Comparison of ENCODE assay signal across 27 mouse cellular contexts in genomic region chr9:61810456-61810855, GRCm38 (mm10).
DNase-seq lines count a peak whose midpoint lies in the region; ATAC-seq and TF ChIP-seq lines count a peak whose summit lies in the region.
"Had no signal": no experiment of that assay in that cellular context is flagged by ENCODE, and none has a peak within 500 bp of the region (broad histone marks: within the 10 kb centered on the region; RNA-seq: fewer than 3 reads in every experiment).

No protein-coding gene starts in this region.

- DNase-seq in cerebellum, postnatal 10 days: peak; percentile 38 to 52
- DNase-seq in cerebellum, postnatal 36 days: no peak
- DNase-seq in liver, adult 2 months (ENCODE audit: extremely low read depth, low read depth, low spot score): peak; percentile 66
- no peak for DNase-seq in liver
- DNase-seq in brain, adult 2 months (ENCODE audit: low read depth, low spot score): peak; percentile 55
- no peak for DNase-seq in thymus, adult 18-20 months
- DNase-seq in hindbrain, embryonic 14.5 days (ENCODE audit: low spot score): no peak
- DNase-seq: B cell, adult 2 months; cerebellum, adult 11-12 months; heart, postnatal 10 days; kidney, adult 2 months; kidney, postnatal 36 days; liver, postnatal 0 days; lung, postnatal 4 days; right cerebral cortex, postnatal 4 days had no signal

- TF ChIP-seq POLR2A in liver, adult 2 months (IDR thresholded peaks at IDR 0.05; ENCODE audit: extremely low read depth, insufficient read depth, low read length): no peak

- H3K4me3 ChIP-seq in liver, adult 2 months (ENCODE audit: insufficient read depth, low read depth, low read length): no peak overlapping the region
- no peak overlapping the region for H3K4me3 ChIP-seq in hindbrain, embryonic 14.5 days (replicated peaks; ENCODE audit: low read length)
- H3K4me3 ChIP-seq: heart, embryonic 13.5 days; hindbrain, embryonic 10.5 days; intestine, embryonic 15.5 days; layer of hippocampus, adult 2 months; left cerebral cortex, adult 2 months; limb, embryonic 12.5 days; liver, embryonic 12.5 days; midbrain, embryonic 13.5 days; neural tube, embryonic 13.5 days had no signal

- H3K36me3 ChIP-seq in liver, adult 2 months (ENCODE audit: control insufficient read depth, insufficient read depth, low read length): no peaks in the 10 kb centered on the region
- H3K36me3 ChIP-seq in hindbrain, embryonic 14.5 days (replicated peaks; ENCODE audit: control insufficient read depth, insufficient read depth): no peaks in the 10 kb centered on the region
- H3K36me3 ChIP-seq: heart, embryonic 13.5 days; hindbrain, embryonic 10.5 days; intestine, embryonic 15.5 days; limb, embryonic 12.5 days; liver, embryonic 12.5 days; midbrain, embryonic 13.5 days; neural tube, embryonic 13.5 days had no signal

- no peak for TF ChIP-seq CTCF in liver, adult 2 months (IDR thresholded peaks at IDR 0.05; ENCODE audit: low read depth, low read length)

- H3K9ac ChIP-seq in liver, adult 2 months (ENCODE audit: low read depth, low read length): no peak overlapping the region
- no peak overlapping the region for H3K9ac ChIP-seq in hindbrain, embryonic 14.5 days
- H3K9ac ChIP-seq: heart, embryonic 13.5 days; intestine, embryonic 15.5 days; limb, embryonic 12.5 days; liver, embryonic 12.5 days; liver, postnatal 0 days; midbrain, embryonic 13.5 days; neural tube, embryonic 13.5 days had no signal

- H3K27me3 ChIP-seq in liver, adult 2 months (ENCODE audit: control insufficient read depth, insufficient read depth, low read length): no peaks in the 10 kb centered on the region
- H3K27me3 ChIP-seq in hindbrain, embryonic 14.5 days (ENCODE audit: control insufficient read depth, insufficient read depth, low read length): no peaks in the 10 kb centered on the region; the same call in 1 of the 2 replicates
- H3K27me3 ChIP-seq: heart, embryonic 13.5 days; intestine, embryonic 15.5 days; limb, embryonic 12.5 days; midbrain, embryonic 13.5 days; neural tube, embryonic 13.5 days; Patski had no signal

- H3K4me1 ChIP-seq in liver, adult 2 months (ENCODE audit: control insufficient read depth, insufficient read depth, low read length): peaks cover 36% of the 10 kb centered on the region
- no peaks in the 10 kb centered on the region for H3K4me1 ChIP-seq in hindbrain, embryonic 14.5 days (replicated peaks; ENCODE audit: control insufficient read depth, insufficient read depth, low read length)
- H3K4me1 ChIP-seq: liver, embryonic 12.5 days; midbrain, embryonic 13.5 days; neural tube, embryonic 13.5 days had no signal

- H3K9me3 ChIP-seq in hindbrain, embryonic 14.5 days (ENCODE audit: control insufficient read depth, low read length): no peaks in the 10 kb centered on the region
- H3K9me3 ChIP-seq: heart, embryonic 13.5 days; hindbrain, embryonic 10.5 days; intestine, embryonic 15.5 days; limb, embryonic 12.5 days; liver, embryonic 12.5 days; midbrain, embryonic 13.5 days; neural tube, embryonic 13.5 days had no signal

- WGBS in liver, adult 2 months: 39% methylated on average over 4 of the region's 4 CpGs
- WGBS in hindbrain, embryonic 14.5 days: 87% methylated on average over 4 of the region's 4 CpGs

- H3K4me2 ChIP-seq in hindbrain, embryonic 14.5 days (replicated peaks): no peak overlapping the region
- H3K4me2 ChIP-seq: heart, embryonic 13.5 days; intestine, embryonic 15.5 days; limb, embryonic 12.5 days; liver, embryonic 12.5 days; midbrain, embryonic 13.5 days; neural tube, embryonic 13.5 days had no signal

- ATAC-seq in hindbrain, embryonic 14.5 days (ENCODE audit: low FRiP score): no peak
- ATAC-seq: forebrain, embryonic 14.5 days; hindbrain, postnatal 0 days; intestine, embryonic 15.5 days; liver, embryonic 12.5 days; liver, postnatal 0 days; midbrain, embryonic 13.5 days; Patski had no signal

- H3K79me2 ChIP-seq in liver, adult 2 months (ENCODE audit: control insufficient read depth, insufficient read depth, low read length): no peaks in the 10 kb centered on the region

- no peak overlapping the region for H3K27ac ChIP-seq in liver, adult 2 months (replicated peaks; ENCODE audit: insufficient read depth, low read depth, low read length)
- no peak overlapping the region for H3K27ac ChIP-seq in hindbrain, embryonic 14.5 days
- H3K27ac ChIP-seq: heart, embryonic 13.5 days; hindbrain, embryonic 10.5 days; hindbrain, postnatal 0 days; intestine, embryonic 15.5 days; layer of hippocampus, adult 2 months; left cerebral cortex, adult 2 months; limb, embryonic 12.5 days; liver, embryonic 12.5 days; midbrain, embryonic 13.5 days; neural tube, embryonic 13.5 days had no signal

Comparison
In these comparisons a context has a peak if more than half of its experiments do, and no peak if none do; other contexts are left out.
1. DNase-seq: peak in cerebellum, postnatal 10 days (2 of 2), liver, adult 2 months (single experiment) and brain, adult 2 months (single experiment); none in cerebellum, postnatal 36 days (0 of 2), liver (single experiment), thymus, adult 18-20 months (0 of 2) and hindbrain, embryonic 14.5 days (single experiment).